Mouse (Mus musculus) ES-E14 (cell line): Measurements from ENCODE around the gene Flot2. TPM values are rescaled to one million over a fixed set of nuclear protein-coding genes. Genes with fewer than 3 reads are reported as not detected.

Source experiments
- DNase-seq: peaks from one replicate; pipeline ENCODE4 v3.0.0-alpha.2; 2013; ENCODE audit warnings: low read depth, low spot score
- H3K27ac ChIP-seq: 2 replicates; pipeline ENCODE4 v1.5.1; 2012; ENCODE audit warnings: low read depth, mild to moderate bottlenecking, low read length, moderate library complexity, mixed read lengths; ENCODE audit not compliant: poor library complexity, insufficient read depth, severe bottlenecking
- H3K36me3 ChIP-seq: 2 replicates; pipeline ENCODE4 v1.6.1; 2012; ENCODE audit warnings: mild to moderate bottlenecking, low read length, moderate library complexity, mixed read lengths; ENCODE audit not compliant: control insufficient read depth, poor library complexity, insufficient read depth, severe bottlenecking
- H3K4me1 ChIP-seq, 2 experiments: fragments of 150-350 bp in 1 of 2; sonication (generic) in 1 of 2; 2 replicates each; pipeline ENCODE4 v1.6.1; 2012; ENCODE audit warnings: low read length in 2 of 2, mild to moderate bottlenecking in 1 of 2, mixed read lengths in 1 of 2; ENCODE audit not compliant: control insufficient read depth in 2 of 2, insufficient read depth in 2 of 2, poor library complexity in 1 of 2
- H3K4me3 ChIP-seq, 2 experiments: fragments of 150-350 bp in 1 of 2; sonication (generic) in 1 of 2; 2 replicates each; pipeline ENCODE4 v1.5.1; 2012; ENCODE audit warnings: low read length in 2 of 2, low read depth in 1 of 2, mild to moderate bottlenecking in 1 of 2, mixed read lengths in 1 of 2; ENCODE audit not compliant: insufficient read depth in 1 of 2, poor library complexity in 1 of 2, severe bottlenecking in 1 of 2
- H3K9ac ChIP-seq: 2 replicates; pipeline ENCODE4 v1.6.1; 2012; ENCODE audit warnings: low read depth, mild to moderate bottlenecking, low read length, mixed read lengths; ENCODE audit not compliant: poor library complexity, insufficient read depth, severe bottlenecking
- H3K9me3 ChIP-seq: fragments of 150-350 bp; sonication (generic); 2 replicates; pipeline ENCODE4 v1.6.1; 2012; ENCODE audit warnings: low read depth, mild to moderate bottlenecking, low read length; ENCODE audit not compliant: control insufficient read depth, insufficient read depth
- CHD2 ChIP-seq: IDR thresholded peaks from 2 replicates; pipeline ENCODE4 v1.6.1; 2014; ENCODE audit warnings: mild to moderate bottlenecking, low read depth, low read length, inconsistent platforms
- HCFC1 ChIP-seq: IDR thresholded peaks from 2 replicates; pipeline ENCODE4 v1.6.1; 2012; ENCODE audit warnings: low read length, inconsistent platforms, borderline replicate concordance; ENCODE audit not compliant: insufficient read depth
- MAFK ChIP-seq: IDR thresholded peaks from 2 replicates; pipeline ENCODE4 v1.6.1; 2014; ENCODE audit warnings: mild to moderate bottlenecking, low read depth, low read length, inconsistent platforms; ENCODE audit not compliant: insufficient read depth
- ZC3H11A ChIP-seq: IDR thresholded peaks from 2 replicates; pipeline ENCODE4 v1.6.1; 2012; ENCODE audit warnings: low read depth, mild to moderate bottlenecking, inconsistent platforms, low read length, borderline replicate concordance
- ZNF384 ChIP-seq: IDR thresholded peaks from 2 replicates; pipeline ENCODE4 v1.6.1; 2012; ENCODE audit warnings: low read depth, low read length, inconsistent platforms
- in situ Hi-C, 2 experiments: fragments of 600-800 bp; cut with MboI; formaldehyde crosslinking; loops; one replicate each; pipeline ENCODE4 v1.15.1; 2025; ENCODE audit warnings: low sequenced_read_pairs in 2 of 2, inconsistent platforms in 1 of 2; ENCODE audit not compliant: unreplicated experiment in 2 of 2
- total RNA-seq: library from RNA; depleted of rRNA; stranded (reverse); fragments of 300-350 nt; gene quantifications from 2 replicates; pipeline ENCODE4 v1.2.3, GENCODE M21; 2012

Flot2 gene
- total RNA-seq, 1 experiment = 31.9 TPM

DNA sequence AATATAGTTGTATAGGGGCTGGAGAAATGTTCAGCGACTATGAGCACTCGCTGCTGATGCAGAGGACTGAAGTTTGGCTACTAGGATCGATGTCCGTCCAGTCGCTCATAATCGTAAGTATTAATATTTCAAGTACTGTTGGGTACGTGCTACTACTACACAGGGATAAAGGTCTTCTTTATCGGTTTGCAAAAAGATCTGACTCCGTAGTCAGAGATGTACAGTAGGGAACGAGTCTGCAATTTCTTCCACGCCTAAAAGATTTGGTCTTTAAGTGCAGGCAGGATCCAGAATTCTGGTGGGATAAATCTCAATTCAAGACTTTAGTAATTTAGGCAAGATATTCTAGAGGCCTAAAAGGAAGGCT lies 56.4 kb downstream of the Flot2 start:
- no peak for DNase-seq
- TF ChIP-seq MAFK (no peak), CHD2 (no peak), ZC3H11A (no peak), ZNF384 (no peak), HCFC1 (no peak)
- no peaks in the 10 kb centered on the region for H3K36me3 ChIP-seq
- no peaks in the 10 kb centered on the region for H3K9me3 ChIP-seq
- H3K4me1 ChIP-seq = peaks cover 3 to 5% of the 10 kb centered on the region in 2 experiments
- peak overlapping the region; percentile 41 to 86 for H3K4me3 ChIP-seq
- peak overlapping the region; percentile 97 for H3K9ac ChIP-seq
- H3K27ac ChIP-seq = no peak overlapping the region; the same call in 1 of the 2 replicates
- in situ Hi-C loops = no loop called here

DNA sequence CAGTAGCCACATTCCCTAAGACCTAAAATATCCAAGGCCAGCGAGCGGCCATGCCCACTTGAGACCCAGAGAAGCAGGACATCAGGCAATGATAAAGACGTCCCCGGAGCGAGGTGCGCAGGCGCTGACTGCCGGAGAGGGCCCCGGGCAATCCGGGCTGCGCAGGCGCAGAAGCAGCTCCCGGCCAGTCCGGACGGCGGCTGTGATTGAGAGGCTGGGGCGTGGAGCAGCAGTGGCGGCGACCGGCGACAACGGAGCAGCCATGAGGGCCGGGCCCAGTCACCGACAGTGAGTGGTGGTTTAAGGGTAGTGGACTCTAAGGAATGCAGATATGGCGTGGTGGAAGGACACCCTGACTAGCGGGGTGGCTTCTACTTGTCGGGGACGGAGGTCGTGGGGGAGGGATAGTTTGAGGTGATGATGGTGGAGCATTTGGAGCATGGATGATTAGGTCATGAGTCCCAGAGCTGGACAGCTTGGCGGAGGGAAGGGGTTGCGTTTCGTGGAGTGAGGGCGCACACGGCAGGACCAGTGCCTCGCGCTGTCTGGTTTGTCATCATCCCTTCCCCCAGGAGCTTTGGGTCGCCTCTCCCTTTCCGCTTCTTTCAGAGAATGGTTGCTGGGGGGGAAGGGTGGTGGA lies 56.9 kb downstream of the Flot2 start, which contains the start of gene Fam222b:
TSS of gene Fam222b (plus strand) at position 157 of the 640 bp plus-strand sequence.
- H3K4me3 ChIP-seq = peak within 1 kb of the TSS; percentile 86 to 99
- DNase-seq = peak; percentile 65
- H3K9me3 ChIP-seq = no peaks in the 10 kb centered on the region
- H3K9ac ChIP-seq = peak within 1 kb of the TSS; percentile 97
- in situ Hi-C loops = no loop called here
- H3K36me3 ChIP-seq = peaks cover under 1% of the 10 kb centered on the region; the same call in 1 of the 2 replicates
- TF ChIP-seq HCFC1 (peak; percentile 8; the same call in 1 of the 2 replicates), ZNF384 (no peak), MAFK (no peak)
- H3K4me1 ChIP-seq = peaks cover 3 to 5% of the 10 kb centered on the region in 2 experiments
- H3K27ac ChIP-seq = peak within 1 kb of the TSS; percentile 45; the same call in 1 of the 2 replicates

DNA sequence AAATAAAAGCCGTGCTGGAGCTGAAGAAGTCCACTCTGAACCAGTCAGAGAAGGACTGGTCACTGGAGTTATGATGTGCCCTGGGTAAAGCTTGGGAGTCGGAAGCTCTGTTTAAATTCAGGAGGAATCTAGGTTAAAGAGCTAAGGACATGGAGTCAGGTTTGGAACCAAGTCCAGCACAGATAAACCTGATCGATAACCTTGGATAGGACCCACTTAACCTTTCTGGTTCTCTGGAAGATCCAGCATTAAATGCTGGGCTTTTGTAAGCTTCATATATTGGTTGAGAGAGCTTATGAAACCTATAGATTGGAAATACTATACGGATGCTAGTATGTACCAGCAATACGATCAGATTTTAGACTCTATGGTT lies 57.4 kb downstream of the Flot2 start:
- DNase-seq = no peak
- Histone ChIP-seq H3K9me3 (no peaks in the 10 kb centered on the region), H3K9ac (peak overlapping the region; percentile 97), H3K4me1 (peaks cover 3 to 5% of the 10 kb centered on the region in 2 experiments), H3K36me3 (peaks cover 2% of the 10 kb centered on the region; the same call in 1 of the 2 replicates), H3K27ac (no peak overlapping the region), H3K4me3 (peak overlapping the region; percentile 86 to 99)
- in situ Hi-C loops = no loop called here
- TF ChIP-seq CHD2 (no peak), ZNF384 (no peak), HCFC1 (no peak), ZC3H11A (no peak), MAFK (no peak)

DNA sequence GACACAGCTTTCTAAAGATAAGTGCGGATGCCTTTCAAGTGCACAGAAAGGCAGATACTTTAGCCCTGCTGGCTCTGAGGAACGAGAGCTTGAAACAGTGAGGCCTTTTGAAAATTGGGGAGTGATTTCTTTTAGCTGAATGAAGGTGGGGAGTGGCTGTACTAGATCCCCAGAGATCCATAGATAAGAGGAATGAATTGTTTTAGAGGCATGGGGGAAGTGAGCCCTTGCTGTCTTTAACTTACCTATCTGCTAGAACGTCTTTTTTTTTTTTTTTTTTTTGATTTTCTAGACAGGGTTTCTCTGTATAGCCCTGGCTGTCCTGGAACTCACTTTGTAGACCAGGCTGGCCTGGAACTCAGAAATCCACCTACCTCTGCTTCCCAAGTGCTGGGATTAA lies 59.3 kb downstream of the Flot2 start:
- peaks cover 4% of the 10 kb centered on the region; the same call in 1 of the 2 replicates for H3K36me3 ChIP-seq
- no peak for DNase-seq
- no peaks in the 10 kb centered on the region for H3K9me3 ChIP-seq
- no peak for TF ChIP-seq ZNF384
- no peak for TF ChIP-seq HCFC1
- no peak for TF ChIP-seq CHD2
- no peak for TF ChIP-seq MAFK
- no peak for TF ChIP-seq ZC3H11A
- H3K9ac ChIP-seq = peak overlapping the region; percentile 58; the same call in 1 of the 2 replicates
- no peak overlapping the region; a peak in 1 of 4 replicates for H3K4me3 ChIP-seq
- peaks cover 5 to 6% of the 10 kb centered on the region in 2 experiments for H3K4me1 ChIP-seq
- H3K27ac ChIP-seq = no peak overlapping the region
- in situ Hi-C loops = no loop called here
